18 mouse cellular contexts compared by ENCODE assay signal in the genomic region with DNA sequence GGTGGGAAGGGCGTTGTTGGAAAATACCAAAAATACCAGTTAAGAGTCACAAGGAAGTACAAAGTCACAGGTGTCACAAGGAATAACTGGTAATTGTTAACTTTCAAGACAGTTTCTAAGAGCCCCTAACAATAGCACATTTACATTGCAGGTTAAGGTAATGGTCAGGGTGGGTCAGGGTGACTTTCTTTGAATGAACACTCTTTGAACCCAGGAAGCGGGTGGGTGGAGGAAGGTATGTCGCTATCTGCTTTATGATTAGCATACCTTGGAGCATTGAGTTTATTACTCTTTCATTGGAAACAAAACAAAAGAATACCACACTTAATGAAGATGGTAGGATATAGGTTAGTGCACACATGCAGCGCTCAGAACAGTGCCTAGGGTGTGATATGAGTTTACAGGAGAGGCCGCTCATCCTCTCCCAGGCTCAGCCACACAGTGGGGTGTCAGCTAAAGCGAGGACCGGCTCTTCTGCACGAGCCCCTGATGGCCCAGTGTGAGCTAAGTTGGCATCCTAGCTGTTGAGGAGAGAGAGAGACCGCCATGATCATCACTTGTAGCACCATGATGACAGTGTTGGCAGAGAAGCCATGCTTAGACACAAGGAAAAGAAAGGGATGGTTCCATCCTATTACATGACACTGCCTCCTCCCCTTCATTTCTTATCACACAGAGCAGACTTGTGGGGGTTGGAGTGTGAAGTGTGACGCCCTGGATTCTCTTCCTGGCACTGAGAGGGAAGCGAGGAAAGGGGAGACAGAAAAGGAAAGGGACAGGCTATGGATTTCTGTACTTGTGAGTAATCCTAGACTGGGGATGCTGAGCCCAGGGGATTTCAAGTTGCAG. TPM values are rescaled to one million over a fixed set of nuclear protein-coding genes. Genes with fewer than 3 reads are reported as not detected.
DNase-seq lines count a peak whose midpoint lies in the region; ATAC-seq lines count a peak whose summit lies in the region.
"Had no signal": no experiment of that assay in that cellular context is flagged by ENCODE, and none has a peak within 500 bp of the region (broad histone marks: within the 10 kb centered on the region; RNA-seq: fewer than 3 reads in every experiment).

No protein-coding gene starts in this region.

- H3K9me3 ChIP-seq in lung, embryonic 15.5 days = no peaks in the 10 kb centered on the region
- no peaks in the 10 kb centered on the region for H3K9me3 ChIP-seq in intestine, embryonic 15.5 days
- H3K9me3 ChIP-seq: kidney, embryonic 15.5 days; midbrain, embryonic 13.5 days; neural tube, embryonic 12.5 days had no signal

- H3K4me2 ChIP-seq in lung, embryonic 15.5 days = no peak overlapping the region
- no peak overlapping the region for H3K4me2 ChIP-seq in intestine, embryonic 15.5 days (replicated peaks)
- H3K4me2 ChIP-seq: kidney, embryonic 15.5 days; midbrain, embryonic 13.5 days; neural tube, embryonic 12.5 days had no signal

- no peaks in the 10 kb centered on the region for H3K27me3 ChIP-seq in lung, embryonic 15.5 days
- H3K27me3 ChIP-seq in intestine, embryonic 15.5 days (replicated peaks) = no peaks in the 10 kb centered on the region
- H3K27me3 ChIP-seq: kidney, embryonic 15.5 days; midbrain, embryonic 13.5 days; neural tube, embryonic 12.5 days had no signal

- H3K4me1 ChIP-seq in lung, embryonic 15.5 days = peaks cover 7% of the 10 kb centered on the region
- H3K4me1 ChIP-seq in intestine, embryonic 15.5 days (replicated peaks) = no peaks in the 10 kb centered on the region; the same call in 1 of the 2 replicates

- no peak overlapping the region for H3K27ac ChIP-seq in lung, embryonic 15.5 days
- peak overlapping the region; percentile 4; the same call in 1 of the 2 replicates for H3K27ac ChIP-seq in intestine, embryonic 15.5 days
- H3K27ac ChIP-seq: hindbrain, postnatal 0 days; kidney, embryonic 15.5 days; midbrain, embryonic 13.5 days; neural tube, embryonic 12.5 days had no signal

- H3K9ac ChIP-seq in lung, embryonic 15.5 days = no peak overlapping the region
- no peak overlapping the region for H3K9ac ChIP-seq in intestine, embryonic 15.5 days
- H3K9ac ChIP-seq: kidney, embryonic 15.5 days; midbrain, embryonic 13.5 days; neural tube, embryonic 12.5 days had no signal

- peak; percentile 30; the same call in 1 of the 2 replicates for ATAC-seq in lung, embryonic 15.5 days (ENCODE audit: borderline replicate concordance, extremely low read depth, low FRiP score, low TSS enrichment)
- peak; percentile 65 for ATAC-seq in intestine, embryonic 15.5 days
- ATAC-seq in megakaryocyte progenitor cell, adult 5-6 weeks (replicated peaks; ENCODE audit: poor library complexity) = peak; percentile 72
- ATAC-seq: CD4-positive, CD25-positive, alpha-beta regulatory T cell, adult 4 months; hindbrain, postnatal 0 days; lung, postnatal 0 days; midbrain, embryonic 13.5 days had no signal

- WGBS in lung, embryonic 15.5 days = 84% methylated on average over 11 of the region's 11 CpGs
- WGBS in intestine, embryonic 15.5 days = 81% methylated on average over 11 of the region's 11 CpGs

- DNase-seq in lung, adult 18-20 months = no peak
- peak; percentile 94 for DNase-seq in R1 (ENCODE audit: low read depth, low spot score)
- no peak for DNase-seq in cerebellum, postnatal 14 days
- DNase-seq in thymus, adult 18-20 months = no peak
- DNase-seq: cerebellum, adult 8-10 months; layer of hippocampus, adult 9-11 months; left cerebral cortex, postnatal 4 days; retina, postnatal 1 day; thymus, postnatal 14 days had no signal

- no peak overlapping the region for H3K4me3 ChIP-seq in lung, embryonic 15.5 days
- H3K4me3 ChIP-seq in intestine, embryonic 15.5 days (replicated peaks) = no peak overlapping the region
- H3K4me3 ChIP-seq: kidney, embryonic 15.5 days; midbrain, embryonic 13.5 days; neural tube, embryonic 12.5 days had no signal

- peaks cover 10% of the 10 kb centered on the region; the same call in 1 of the 2 replicates for H3K36me3 ChIP-seq in lung, embryonic 15.5 days
- no peaks in the 10 kb centered on the region for H3K36me3 ChIP-seq in intestine, embryonic 15.5 days

RNA-seq across cellular contexts. Expression of a gene that starts 7.5 kb away (rescaled TPM):
- 36.8 and 37.4 TPM in 2 replicates for polyA plus RNA-seq in lung, embryonic 15.5 days (2015; fragmentation: Nextera tagmentation; extraction: Ambion mirVana)
- 24.7 and 27.5 TPM in 2 replicates for polyA plus RNA-seq in intestine, embryonic 15.5 days (2015; fragmentation: Nextera tagmentation; extraction: Ambion mirVana)
- 6.5 and 9.0 TPM in 2 replicates for total RNA-seq in megakaryocyte progenitor cell, adult 5-6 weeks (2015)
- 13.8 and 15.4 TPM in 2 replicates for total RNA-seq in megakaryocyte progenitor cell, adult 5-6 weeks (2017)

RNA-seq across cellular contexts. Expression of a gene that starts 7.6 kb away (rescaled TPM):
- 21.7 and 28.9 TPM in 2 replicates for polyA plus RNA-seq in lung, embryonic 15.5 days (2015; fragmentation: Nextera tagmentation; extraction: Ambion mirVana)
- polyA plus RNA-seq in intestine, embryonic 15.5 days (2015; fragmentation: Nextera tagmentation; extraction: Ambion mirVana) = 13.8 and 16.0 TPM in 2 replicates
- total RNA-seq in megakaryocyte progenitor cell, adult 5-6 weeks (2015) = 27.0 and 38.6 TPM in 2 replicates
- 21.7 and 35.4 TPM in 2 replicates for total RNA-seq in megakaryocyte progenitor cell, adult 5-6 weeks (2017)

RNA-seq across cellular contexts. Expression of a gene that starts 16.7 kb away (rescaled TPM):
- 14.0 and 21.2 TPM in 2 replicates for polyA plus RNA-seq in lung, embryonic 15.5 days (2015; fragmentation: Nextera tagmentation; extraction: Ambion mirVana)
- polyA plus RNA-seq in intestine, embryonic 15.5 days (2015; fragmentation: Nextera tagmentation; extraction: Ambion mirVana) = 15.4 and 21.1 TPM in 2 replicates
- total RNA-seq in megakaryocyte progenitor cell, adult 5-6 weeks (2015) = 7.8 and 10.6 TPM in 2 replicates
- total RNA-seq in megakaryocyte progenitor cell, adult 5-6 weeks (2017) = 6.0 and 6.8 TPM in 2 replicates
- total RNA-seq: hindbrain, postnatal 0 days had no signal

RNA-seq across cellular contexts. Expression of a gene that starts 17.1 kb away (rescaled TPM):
- 27.0 and 29.8 TPM in 2 replicates for polyA plus RNA-seq in lung, embryonic 15.5 days (2015; fragmentation: Nextera tagmentation; extraction: Ambion mirVana)
- 23.2 and 23.6 TPM in 2 replicates for polyA plus RNA-seq in intestine, embryonic 15.5 days (2015; fragmentation: Nextera tagmentation; extraction: Ambion mirVana)
- total RNA-seq in megakaryocyte progenitor cell, adult 5-6 weeks (2015) = 12.8 and 13.8 TPM in 2 replicates
- 34.0 and 36.0 TPM in 2 replicates for total RNA-seq in megakaryocyte progenitor cell, adult 5-6 weeks (2017)

RNA-seq across cellular contexts. Expression of a gene that starts 18.7 kb away (rescaled TPM):
- 61.9 and 63.0 TPM in 2 replicates for polyA plus RNA-seq in lung, embryonic 15.5 days (2015; fragmentation: Nextera tagmentation; extraction: Ambion mirVana)
- polyA plus RNA-seq in intestine, embryonic 15.5 days (2015; fragmentation: Nextera tagmentation; extraction: Ambion mirVana) = 41.0 and 44.5 TPM in 2 replicates
- total RNA-seq in megakaryocyte progenitor cell, adult 5-6 weeks (2015) = 3.4 and 3.5 TPM in 2 replicates
- total RNA-seq in megakaryocyte progenitor cell, adult 5-6 weeks (2017) = 2.7 and 8.0 TPM in 2 replicates
